In the genomic region with DNA sequence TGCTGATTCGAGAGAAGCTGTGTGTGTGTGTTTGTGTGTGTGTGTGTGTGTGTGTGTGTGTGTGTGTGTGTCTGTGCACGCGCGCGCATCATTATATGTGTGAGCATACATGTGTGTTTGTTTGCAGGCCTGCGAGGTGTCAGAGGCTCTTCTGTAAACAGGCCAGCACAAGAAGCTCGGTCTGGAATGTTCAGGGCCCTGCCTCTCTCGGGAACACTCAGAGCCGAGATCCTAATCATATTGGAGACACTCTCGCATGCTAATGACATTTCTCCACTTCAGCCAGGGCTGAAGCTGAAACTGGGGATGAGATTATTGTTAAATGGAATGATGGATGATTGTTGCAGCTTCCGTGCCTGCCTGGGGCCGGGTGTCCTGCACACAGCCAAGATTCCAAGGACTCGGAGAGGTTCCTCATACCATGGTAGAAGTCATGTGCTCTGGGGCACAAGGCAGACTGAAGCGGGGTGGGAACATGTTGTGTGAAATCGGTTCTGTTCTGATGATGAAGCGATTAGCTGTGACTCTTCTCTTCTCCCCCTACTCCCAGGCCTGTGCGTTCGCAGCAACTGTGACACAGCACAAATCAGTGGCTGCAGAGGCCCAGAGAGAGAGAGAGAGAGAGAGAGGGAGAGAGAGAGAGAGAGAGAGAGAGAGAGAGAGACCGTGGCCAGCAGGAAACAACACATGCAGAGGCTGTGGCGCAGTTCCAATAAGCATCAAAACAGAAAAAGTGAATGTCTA, we compare ENCODE assay signal across 9 mouse cellular contexts.
DNase-seq lines count a peak whose midpoint lies in the region; ATAC-seq and TF ChIP-seq lines count a peak whose summit lies in the region.
"Had no signal": no experiment of that assay in that cellular context is flagged by ENCODE, and none has a peak within 500 bp of the region (broad histone marks: within the 10 kb centered on the region; RNA-seq: fewer than 3 reads in every experiment).

No protein-coding gene starts in this region.

- H3K4me1 ChIP-seq in forebrain, postnatal 0 days (ENCODE audit: insufficient read depth) = no peaks in the 10 kb centered on the region
- peaks cover 8% of the 10 kb centered on the region for H3K4me1 ChIP-seq in midbrain, embryonic 16.5 days (ENCODE audit: control insufficient read depth, insufficient read depth, low read length)
- H3K4me1 ChIP-seq in liver, embryonic 12.5 days = no peaks in the 10 kb centered on the region
- H3K4me1 ChIP-seq: liver, embryonic 15.5 days had no signal

- H3K27me3 ChIP-seq in forebrain, postnatal 0 days (ENCODE audit: insufficient read depth, low read length) = no peaks in the 10 kb centered on the region
- no peaks in the 10 kb centered on the region for H3K27me3 ChIP-seq in midbrain, embryonic 16.5 days (ENCODE audit: control insufficient read depth, insufficient read depth, low read depth, low read length)
- no peaks in the 10 kb centered on the region for H3K27me3 ChIP-seq in liver, embryonic 12.5 days (replicated peaks)
- H3K27me3 ChIP-seq: liver, embryonic 15.5 days had no signal

- peak overlapping the region; percentile 28; the same call in 1 of the 2 replicates for H3K9ac ChIP-seq in forebrain, postnatal 0 days
- no peak overlapping the region for H3K9ac ChIP-seq in midbrain, embryonic 16.5 days (ENCODE audit: low read depth, low read length)
- H3K9ac ChIP-seq in liver, embryonic 12.5 days = no peak overlapping the region
- H3K9ac ChIP-seq: liver, embryonic 15.5 days had no signal

- no peaks in the 10 kb centered on the region for H3K36me3 ChIP-seq in forebrain, postnatal 0 days (ENCODE audit: insufficient read depth)
- no peaks in the 10 kb centered on the region for H3K36me3 ChIP-seq in midbrain, embryonic 16.5 days (ENCODE audit: control insufficient read depth, insufficient read depth, low read length)
- no peaks in the 10 kb centered on the region for H3K36me3 ChIP-seq in liver, embryonic 12.5 days
- H3K36me3 ChIP-seq: liver, embryonic 15.5 days had no signal

- H3K4me2 ChIP-seq in forebrain, postnatal 0 days (ENCODE audit: low read depth) = no peak overlapping the region
- H3K4me2 ChIP-seq in midbrain, embryonic 16.5 days (ENCODE audit: low read length) = 0 out of 2 replicates have a peak overlapping the region, but pooled peaks have one; percentile 3
- H3K4me2 ChIP-seq in liver, embryonic 12.5 days = no peak overlapping the region
- H3K4me2 ChIP-seq: liver, embryonic 15.5 days had no signal

- DNase-seq in layer of hippocampus, adult 2 months (ENCODE audit: low spot score in 2 of 2) = no peak
- DNase-seq in layer of hippocampus, postnatal 25 days (ENCODE audit: extremely low spot score in 1 of 2, low spot score in 1 of 2) = no peak
- peak; percentile 35 for DNase-seq in forebrain, postnatal 0 days
- DNase-seq in heart, postnatal 4 days = peak; percentile 12
- DNase-seq in cerebellum, postnatal 25 days = no peak

- 55% methylated on average over 20 of the region's 20 CpGs for WGBS in forebrain, postnatal 0 days
- 46% methylated on average over 19 of the region's 20 CpGs for WGBS in midbrain, embryonic 16.5 days
- 61% methylated on average over 20 of the region's 20 CpGs for WGBS in liver, embryonic 12.5 days (ENCODE audit: insufficient replicate concordance)

- no peak for TF ChIP-seq CTCF in layer of hippocampus, adult 2 months (conservative IDR thresholded peaks at IDR 0.05)
- no peak for TF ChIP-seq CTCF in forebrain, postnatal 0 days (IDR thresholded peaks at IDR 0.05; ENCODE audit: low read depth)

- no peaks in the 10 kb centered on the region for H3K9me3 ChIP-seq in forebrain, postnatal 0 days (ENCODE audit: low read length)
- no peaks in the 10 kb centered on the region for H3K9me3 ChIP-seq in midbrain, embryonic 16.5 days (replicated peaks; ENCODE audit: control insufficient read depth, low read length, poor library complexity, severe bottlenecking)
- no peaks in the 10 kb centered on the region for H3K9me3 ChIP-seq in liver, embryonic 12.5 days (replicated peaks)
- H3K9me3 ChIP-seq: liver, embryonic 15.5 days had no signal

- no peak overlapping the region for H3K4me3 ChIP-seq in layer of hippocampus, adult 2 months
- H3K4me3 ChIP-seq in forebrain, postnatal 0 days (ENCODE audit: low read depth, low read length) = no peak overlapping the region
- H3K4me3 ChIP-seq in midbrain, embryonic 16.5 days (ENCODE audit: low read depth, low read length) = no peak overlapping the region
- no peak overlapping the region for H3K4me3 ChIP-seq in liver, embryonic 12.5 days
- H3K4me3 ChIP-seq: erythroblast, embryonic 14.5 days; liver, embryonic 15.5 days had no signal

- peak overlapping the region; percentile 68; the same call in 1 of the 2 replicates for H3K27ac ChIP-seq in layer of hippocampus, adult 2 months
- H3K27ac ChIP-seq in forebrain, postnatal 0 days (ENCODE audit: low read depth, low read length) = 0 out of 2 replicates have a peak overlapping the region, but pooled peaks have one; percentile 29
- peak overlapping the region; percentile 4; the same call in 1 of the 2 replicates for H3K27ac ChIP-seq in midbrain, embryonic 16.5 days (ENCODE audit: low read length)
- H3K27ac ChIP-seq in liver, embryonic 12.5 days = no peak overlapping the region
- H3K27ac ChIP-seq: liver, embryonic 15.5 days had no signal

- peak; percentile 77 for ATAC-seq in forebrain, postnatal 0 days
- ATAC-seq in midbrain, embryonic 16.5 days = peak; percentile 59
- ATAC-seq in liver, embryonic 12.5 days = no peak

Comparison
In these comparisons a context has a peak if more than half of its experiments do, and no peak if none do; other contexts are left out.
1. DNase-seq: peak in forebrain, postnatal 0 days (single experiment) and heart, postnatal 4 days (single experiment); none in layer of hippocampus, adult 2 months (0 of 2), layer of hippocampus, postnatal 25 days (0 of 2) and cerebellum, postnatal 25 days (0 of 2).